Mouse (Mus musculus) stomach, postnatal 0 days (tissue): ENCODE results near the gene Magi1.

Experiments
- CTCF ChIP-seq: IDR thresholded peaks from 2 replicates; pipeline ENCODE4 v1.5.1; 2016; ENCODE audit warnings: antibody characterized with exemption, low read depth, mild to moderate bottlenecking, moderate library complexity
- EP300 ChIP-seq: optimal IDR thresholded peaks from 2 replicates; pipeline ENCODE3; 2016; ENCODE audit warnings: antibody characterized with exemption

DNA sequence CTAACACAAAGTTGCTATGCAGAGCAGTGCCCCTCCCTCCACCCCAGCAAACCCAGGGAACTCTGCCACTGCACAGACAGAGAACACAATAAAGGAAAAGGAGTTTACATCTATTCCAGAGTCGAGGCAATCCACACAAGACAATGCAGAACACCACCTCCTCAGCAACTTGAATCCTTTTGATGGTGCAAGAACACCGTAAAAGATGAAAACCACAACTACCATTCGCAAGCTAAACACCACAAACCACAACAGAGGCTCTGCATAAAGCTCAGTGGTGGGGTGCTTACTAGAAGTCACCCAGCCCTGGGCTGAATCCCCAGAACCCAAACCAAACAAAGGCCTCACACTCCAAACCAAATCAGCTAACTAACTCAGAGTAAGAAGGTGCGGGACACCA lies 99.4 kb downstream of the Magi1 start:
- no peak for TF ChIP-seq CTCF
- TF ChIP-seq EP300: no peak
